Mouse (Mus musculus): ENCODE results near the gene Slc30a5.
"Not testable (repeated sequence)": the region's sequence is repeated elsewhere in the genome, so short reads cannot be mapped to it uniquely, and the experiment has no call there.

Slc30a5 gene

GRCm38 (mm10) chr13:100841741-100842140 is 8.5 kb upstream of the Slc30a5 start:
- no peak for DNase-seq (ENCODE audit: low spot score)

DNA sequence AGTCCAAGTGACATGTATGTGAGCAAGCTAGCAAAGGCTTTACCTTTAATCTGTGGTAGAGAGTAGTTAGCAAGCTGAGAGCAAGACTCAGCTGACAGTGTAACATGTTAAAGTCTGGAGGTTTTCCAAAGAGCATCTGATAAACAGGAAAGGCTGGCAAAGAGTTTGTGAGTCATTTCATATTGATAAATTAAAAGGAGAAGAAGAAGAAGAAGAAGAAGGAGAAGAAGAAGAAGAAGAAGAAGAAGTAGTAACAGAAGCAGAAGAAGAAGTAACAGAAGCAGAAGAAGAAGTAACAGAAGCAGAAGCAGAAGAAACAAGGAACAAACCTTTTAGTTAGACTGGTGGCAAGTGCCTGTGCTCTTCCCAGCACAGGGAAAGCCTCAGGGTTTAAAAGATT is 1.6 kb upstream of the Slc30a5 start:
- no peak for DNase-seq (ENCODE audit: low spot score)

GRCm38 (mm10) chr13:100833640-100834002 is 394 bp upstream of the Slc30a5 start:
- DNase-seq (ENCODE audit: low spot score): no peak

DNA sequence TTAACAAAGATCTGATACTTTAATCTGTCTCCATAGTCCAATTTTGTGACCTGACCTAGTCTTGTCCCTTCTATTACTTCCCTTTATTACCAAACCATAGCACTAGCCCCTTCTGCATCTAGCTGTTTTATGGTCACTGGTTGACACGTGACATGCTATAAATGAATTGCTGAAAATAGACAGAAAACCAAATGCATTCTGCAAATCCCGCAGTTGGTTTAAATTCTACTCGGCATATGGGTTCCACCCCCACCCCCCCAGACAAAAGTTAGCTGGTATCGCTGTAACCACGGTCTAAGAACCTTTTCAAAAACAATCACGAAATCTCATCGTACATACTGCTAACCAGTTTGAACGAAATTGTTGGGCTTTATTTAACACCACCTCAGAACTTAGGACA is 1.0 kb downstream of the Slc30a5 start:
- no peak for DNase-seq (ENCODE audit: low spot score)

DNA sequence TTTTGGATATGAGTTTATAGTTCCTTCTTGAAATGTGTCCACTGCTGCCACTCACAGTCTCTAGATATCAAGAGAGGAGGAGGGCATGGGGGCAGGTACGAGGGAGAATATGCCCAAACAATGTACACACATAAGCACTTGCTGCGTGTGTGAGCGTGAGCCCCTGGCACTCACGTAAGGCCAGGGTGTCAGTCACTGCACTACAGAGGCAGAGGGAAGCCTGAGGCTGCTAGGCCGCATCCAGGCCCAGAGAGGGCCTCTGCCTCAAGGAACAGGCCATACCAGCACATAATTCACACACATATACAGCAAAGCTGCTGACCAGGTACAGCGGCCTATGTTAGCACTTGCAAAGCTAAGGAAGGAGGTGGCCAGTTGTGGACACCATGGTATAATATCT is 2.1 kb downstream of the Slc30a5 start:
- no peak for DNase-seq (ENCODE audit: low spot score)

DNA sequence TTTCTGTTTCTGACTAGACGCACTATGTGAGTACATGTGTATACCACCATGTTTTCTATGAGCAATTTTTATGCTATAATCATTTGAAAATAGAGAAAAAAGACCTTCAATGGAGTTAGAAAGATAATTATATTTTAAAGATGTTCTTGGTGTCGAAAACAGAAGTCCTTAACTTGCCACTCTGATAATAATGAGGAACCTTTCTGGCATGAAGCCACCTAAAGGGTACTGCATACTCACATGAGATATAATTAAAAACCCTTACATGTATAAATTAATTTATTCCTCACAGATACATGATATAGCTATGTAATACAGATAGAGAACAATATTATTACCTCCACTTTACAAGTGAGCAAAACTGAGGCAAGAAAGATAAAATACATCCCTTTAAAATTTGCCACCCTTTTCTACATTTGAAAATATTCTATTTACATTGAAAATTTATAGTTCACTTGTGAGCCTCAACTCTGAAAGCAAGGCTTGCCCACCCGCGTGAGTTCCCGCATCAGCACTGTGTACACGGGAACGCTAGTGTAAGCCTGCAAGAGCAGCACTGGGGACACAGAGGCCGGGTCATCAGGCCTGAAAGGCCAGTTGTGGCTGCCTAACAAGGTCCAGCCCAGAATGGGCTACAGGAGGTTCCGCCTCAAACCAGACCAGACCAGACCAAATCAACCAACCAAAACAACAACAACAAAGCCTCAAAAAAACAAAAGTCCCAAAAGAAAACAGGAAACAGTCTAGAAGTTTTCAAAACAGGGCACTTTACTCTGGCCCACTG is 7.4 kb downstream of the Slc30a5 start:
- no peak for DNase-seq (ENCODE audit: low spot score)

DNA sequence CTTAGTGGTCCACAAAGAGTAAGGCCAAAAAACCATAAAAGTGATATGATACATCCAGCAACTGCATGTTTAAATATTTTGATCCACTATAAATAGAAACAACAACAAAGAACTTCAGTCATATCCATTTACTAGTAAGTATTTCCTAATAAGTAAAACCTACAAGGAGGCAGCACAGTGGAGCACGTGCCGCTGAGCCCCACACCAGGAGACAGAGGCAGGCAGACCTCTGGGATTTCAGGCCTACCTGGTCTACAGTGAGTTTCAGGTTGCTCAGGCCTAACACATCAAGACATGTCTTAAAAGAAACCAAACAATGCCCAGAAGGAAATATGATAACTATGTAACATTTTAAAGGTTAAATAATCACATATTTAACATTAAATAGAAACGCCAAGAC is 8.3 kb downstream of the Slc30a5 start:
- no peak for DNase-seq (ENCODE audit: low spot score)

DNA sequence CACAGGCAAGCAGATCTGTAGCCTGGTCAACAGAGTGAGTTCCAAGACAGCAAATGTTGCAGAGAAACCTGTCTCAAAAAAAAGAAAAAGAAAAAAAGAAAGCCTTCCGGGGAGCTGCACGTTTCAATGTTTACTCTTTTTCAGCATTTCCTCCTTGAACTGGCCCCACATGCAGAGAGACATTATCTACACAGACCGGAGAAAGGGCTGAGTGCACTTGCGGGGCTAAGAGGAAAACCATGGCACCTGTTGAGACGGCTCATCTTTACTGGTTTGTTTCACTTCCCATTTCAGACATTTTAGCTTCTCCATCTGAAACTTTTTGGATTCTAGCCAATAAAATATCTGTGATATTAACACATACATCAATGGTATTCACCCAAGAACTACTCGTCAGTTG is 8.9 kb downstream of the Slc30a5 start:
- DNase-seq (ENCODE audit: low spot score): no peak

DNA sequence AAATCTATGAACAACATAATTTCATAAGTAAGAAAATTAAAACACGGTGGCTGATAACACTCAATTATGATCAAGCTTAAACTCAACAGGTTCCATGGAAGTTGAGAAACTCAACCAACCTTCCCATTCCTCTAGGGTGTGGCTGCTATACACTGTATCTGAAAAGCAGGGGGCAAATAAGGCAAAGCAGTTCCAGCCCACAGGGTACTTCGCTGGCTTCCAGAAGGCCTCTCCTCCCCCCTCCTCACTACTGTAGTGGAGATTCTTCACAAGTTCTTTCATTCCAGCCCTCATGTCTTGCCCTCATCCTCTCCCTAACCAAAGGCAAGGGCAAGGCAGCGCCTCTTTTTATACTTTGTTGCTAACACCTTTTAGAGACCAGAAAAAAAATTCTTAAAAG is 9.4 kb downstream of the Slc30a5 start:
- DNase-seq (ENCODE audit: low spot score): no peak

- no peak for DNase-seq (ENCODE audit: low spot score)
These were observed 18.8 kb downstream of the Slc30a5 start for GRCm38 (mm10) chr13:100814451-100814850.

- no peak for DNase-seq (ENCODE audit: low spot score)
These were observed 27.5 kb downstream of the Slc30a5 start for GRCm38 (mm10) chr13:100805776-100806175.

DNA sequence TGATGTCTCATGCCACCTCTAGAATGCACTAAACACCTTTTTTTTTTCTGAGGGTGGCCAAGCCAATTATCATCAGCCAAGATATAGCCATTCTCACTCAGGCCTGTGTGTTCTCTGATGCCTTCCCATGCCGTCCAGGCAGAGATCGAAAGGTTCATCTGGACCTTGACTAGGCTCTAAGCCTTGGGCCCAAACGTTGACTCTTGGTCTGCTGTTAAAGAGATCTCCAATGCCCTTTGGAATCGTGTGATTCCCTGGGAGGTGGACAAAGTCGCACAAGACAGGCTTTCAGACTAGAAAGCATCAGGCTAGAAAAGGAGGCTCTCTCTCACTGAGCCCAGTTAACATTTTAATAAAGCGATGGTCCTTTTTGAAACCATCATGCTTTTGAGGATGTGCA is 36.1 kb downstream of the Slc30a5 start:
- DNase-seq (ENCODE audit: low spot score): no peak

- DNase-seq (ENCODE audit: low spot score): no peak
These were observed 44.1 kb downstream of the Slc30a5 start for GRCm38 (mm10) chr13:100789083-100789482.

DNA sequence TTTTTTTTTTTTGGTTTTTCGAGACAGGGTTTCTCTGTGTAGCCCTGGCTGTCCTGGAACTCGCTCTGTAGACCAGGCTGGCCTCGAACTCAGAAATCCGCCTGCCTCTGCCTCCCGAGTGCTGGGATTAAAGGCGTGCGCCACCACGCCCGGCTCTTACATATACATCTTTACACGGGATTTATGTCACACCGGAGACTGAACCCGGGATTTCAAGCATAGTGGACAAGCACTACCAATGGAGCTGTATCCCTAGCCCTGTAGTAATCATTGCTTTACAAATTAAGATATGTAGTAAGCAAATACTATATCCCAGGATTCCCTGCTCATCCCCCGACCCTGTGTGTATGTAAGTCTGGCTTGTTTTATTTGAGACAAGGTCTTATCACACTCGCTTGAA is 45.2 kb downstream of the Slc30a5 start:
- DNase-seq (ENCODE audit: low spot score): not testable (repeated sequence)

- DNase-seq (ENCODE audit: low spot score): no peak
These were observed 45.8 kb downstream of the Slc30a5 start for GRCm38 (mm10) chr13:100787316-100788010.

GRCm38 (mm10) chr13:100786414-100786867 is 46.8 kb downstream of the Slc30a5 start, which contains the start of gene Ccnb1:
Gene Ccnb1, minus strand, starts transcription at chr13:100786570.
- DNase-seq (ENCODE audit: low spot score): peak; percentile 96

- peak; percentile 32 for DNase-seq (ENCODE audit: low spot score)
These were observed 47.3 kb downstream of the Slc30a5 start for GRCm38 (mm10) chr13:100785806-100786413.

DNA sequence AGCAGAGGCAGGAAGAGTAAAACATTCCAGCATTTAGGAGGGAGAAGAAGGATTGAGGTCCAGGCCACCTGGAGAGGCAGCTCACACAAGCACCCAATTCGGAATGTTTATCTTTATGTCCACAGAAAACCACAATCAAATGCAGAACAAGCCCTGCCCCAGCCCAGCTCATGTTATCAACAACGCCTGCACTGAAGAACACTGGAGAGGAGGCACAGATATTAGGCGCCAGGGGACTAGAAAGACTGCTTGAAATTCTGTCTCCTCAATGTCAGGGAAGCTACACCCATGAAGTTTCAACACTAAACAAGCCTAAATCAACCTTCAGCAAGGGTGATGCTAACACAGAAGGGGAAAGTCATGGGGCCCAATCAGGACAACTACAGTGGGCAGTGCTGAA is 55.7 kb downstream of the Slc30a5 start:
- DNase-seq (ENCODE audit: low spot score): no peak

GRCm38 (mm10) chr13:100776710-100777109 is 56.5 kb downstream of the Slc30a5 start:
- no peak for DNase-seq (ENCODE audit: low spot score)

- DNase-seq (ENCODE audit: low spot score): no peak
These were observed 57.2 kb downstream of the Slc30a5 start for GRCm38 (mm10) chr13:100776056-100776419.

- DNase-seq (ENCODE audit: low spot score): peak; percentile 96
These were observed 57.8 kb downstream of the Slc30a5 start, which contains the start of gene Cenph for GRCm38 (mm10) chr13:100775252-100776055. Gene Cenph, minus strand, starts transcription at chr13:100775899.

DNA sequence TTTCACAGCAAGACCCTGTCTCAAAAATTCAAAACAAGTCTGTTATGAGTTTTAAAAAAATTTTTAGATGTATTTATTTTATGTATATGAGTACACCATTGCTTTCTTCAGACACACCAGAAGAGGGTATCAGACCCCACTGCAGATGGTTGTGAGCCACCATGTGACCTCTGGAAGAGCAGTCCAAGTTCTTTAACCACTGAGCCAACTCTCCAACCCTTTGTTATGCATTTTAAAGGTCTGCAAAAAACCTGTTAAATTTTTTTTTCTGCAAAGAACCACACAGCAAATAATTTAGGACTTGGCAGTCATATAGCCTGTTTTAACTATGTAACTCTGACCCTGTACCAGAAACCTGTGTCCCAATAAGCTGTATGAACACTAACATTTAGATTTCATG is 58.5 kb downstream of the Slc30a5 start:
- no peak for DNase-seq (ENCODE audit: low spot score)

Data from embryo, embryonic 10 days (tissue).